Mouse (Mus musculus) stomach, embryonic 16.5 days (tissue): ENCODE measurements around the gene Kdm1a. TPM values are rescaled to one million over a fixed set of nuclear protein-coding genes. Genes with fewer than 3 reads are reported as not detected.

Experiments
- ATAC-seq: fragments of 200-750 bp; cut with Nextera tagmentation; 2 replicates; pipeline ENCODE4 v1.8.0; 2017; ENCODE audit warnings: moderate number of reproducible peaks, moderate TSS enrichment; ENCODE audit not compliant: insufficient read depth, low FRiP score
- H3K27ac ChIP-seq: fragments of 300-500 bp; sonication (generic); 2 replicates; pipeline ENCODE4 v1.5.1; 2014; ENCODE audit warnings: low read length
- H3K27me3 ChIP-seq: fragments of 300-500 bp; sonication (generic); 2 replicates; pipeline ENCODE4 v1.6.1; 2014; ENCODE audit warnings: low read length, control low read depth, mixed read lengths; ENCODE audit not compliant: control insufficient read depth, insufficient read depth
- H3K36me3 ChIP-seq: fragments of 300-500 bp; sonication (generic); 2 replicates; pipeline ENCODE4 v1.6.1; 2014; ENCODE audit warnings: low read length; ENCODE audit not compliant: control insufficient read depth, insufficient read depth
- H3K4me1 ChIP-seq: fragments of 300-500 bp; sonication (generic); 2 replicates; pipeline ENCODE4 v1.6.1; 2014; ENCODE audit warnings: low read length, control low read depth, mixed read lengths; ENCODE audit not compliant: control insufficient read depth, insufficient read depth
- H3K4me2 ChIP-seq: fragments of 300-500 bp; sonication (generic); 2 replicates; pipeline ENCODE4 v1.6.1; 2014; ENCODE audit warnings: low read depth, low read length, mixed read lengths
- H3K4me3 ChIP-seq: fragments of 300-500 bp; sonication (generic); replicated peaks from 2 replicates; pipeline ENCODE4 v1.5.1; 2014; ENCODE audit warnings: mild to moderate bottlenecking, low read length
- H3K9ac ChIP-seq: fragments of 300-500 bp; sonication (generic); 2 replicates; pipeline ENCODE4 v1.6.1; 2014; ENCODE audit warnings: low read length
- H3K9me3 ChIP-seq: fragments of 300-500 bp; sonication (generic); replicated peaks from 2 replicates; pipeline ENCODE4 v1.6.1; 2016; ENCODE audit warnings: low read length, control low read depth; ENCODE audit not compliant: control insufficient read depth
- WGBS: fragments of 180-500 bp; shearing (Covaris S2); extraction: QIAGEN DNeasy Blood & Tissue Kit; methylation state at CpG from one replicate; pipeline ENCODE4 v1.1.7; 2014; 5-methylcytosine and 5-hydroxymethylcytosine counted together
- polyA plus RNA-seq: library from polyadenylated mRNA; unstranded; fragments of >200 nt; fragmentation: Nextera tagmentation; extraction: Ambion mirVana; gene quantifications from 2 replicates; pipeline ENCODE4 v1.2.1, GENCODE M21; 2015

Gene Kdm1a
- polyA plus RNA-seq, 1 experiment from 2014 or later, result 18.9 TPM

- ATAC-seq, result peak; percentile 27; the same call in 1 of the 2 replicates
- Histone ChIP-seq H3K4me1 (peaks cover 11% of the 10 kb centered on the region; the same call in 1 of the 2 replicates), H3K4me3 (peak overlapping the region; percentile 57), H3K36me3 (no peaks in the 10 kb centered on the region), H3K4me2 (peak overlapping the region; percentile 95), H3K9me3 (no peaks in the 10 kb centered on the region), H3K9ac (peak overlapping the region; percentile 73), H3K27ac (no peak overlapping the region), H3K27me3 (peaks cover 15% of the 10 kb centered on the region)
- WGBS, result 1% methylated on average over 75 of the region's 76 CpGs
Observed at GRCm38 (mm10) chr4:136637563-136638229, 35.2 kb upstream of the Kdm1a start.

GRCm38 (mm10) chr4:136636983-136637562 is 34.5 kb upstream of the Kdm1a start:
- Histone ChIP-seq H3K36me3 (no peaks in the 10 kb centered on the region), H3K4me3 (peak overlapping the region; percentile 57), H3K9me3 (no peaks in the 10 kb centered on the region), H3K27me3 (peaks cover 15% of the 10 kb centered on the region), H3K4me1 (peaks cover 11% of the 10 kb centered on the region; the same call in 1 of the 2 replicates), H3K4me2 (peak overlapping the region; percentile 95), H3K27ac (no peak overlapping the region), H3K9ac (peak overlapping the region; percentile 73)
- 14% methylated on average over 37 of the region's 37 CpGs for WGBS
- peak; percentile 8; the same call in 1 of the 2 replicates for ATAC-seq

GRCm38 (mm10) chr4:136636511-136636910 is 34.0 kb upstream of the Kdm1a start:
- 58% methylated on average over 5 of the region's 5 CpGs for WGBS
- Histone ChIP-seq H3K4me3 (no peak overlapping the region), H3K9ac (no peak overlapping the region)

GRCm38 (mm10) chr4:136635995-136636394 is 33.5 kb upstream of the Kdm1a start:
- ATAC-seq, result no peak

More at GRCm38 (mm10) chr4:136636511-136636910, 34.0 kb upstream of the Kdm1a start:
- Histone ChIP-seq H3K4me1 (peaks cover 11% of the 10 kb centered on the region; the same call in 1 of the 2 replicates), H3K27me3 (peaks cover 15% of the 10 kb centered on the region), H3K9me3 (no peaks in the 10 kb centered on the region), H3K4me2 (no peak overlapping the region), H3K36me3 (no peaks in the 10 kb centered on the region), H3K27ac (no peak overlapping the region)
- no peak for ATAC-seq

GRCm38 (mm10) chr4:136631237-136631994 is 28.9 kb upstream of the Kdm1a start:
- whole genome bisulfite sequencing, result 69% methylated on average over 11 of the region's 11 CpGs
- H3K4me3 ChIP-seq, result no peak overlapping the region
- no peaks in the 10 kb centered on the region for H3K27me3 ChIP-seq
- H3K4me1 ChIP-seq, result no peaks in the 10 kb centered on the region
- no peak overlapping the region for H3K4me2 ChIP-seq
- no peak for ATAC-seq
- H3K27ac ChIP-seq, result no peak overlapping the region
- no peaks in the 10 kb centered on the region for H3K9me3 ChIP-seq
- H3K36me3 ChIP-seq, result no peaks in the 10 kb centered on the region
- no peak overlapping the region for H3K9ac ChIP-seq

More at GRCm38 (mm10) chr4:136635995-136636394, 33.5 kb upstream of the Kdm1a start:
- Histone ChIP-seq H3K27me3 (peaks cover 15% of the 10 kb centered on the region), H3K36me3 (no peaks in the 10 kb centered on the region), H3K9ac (no peak overlapping the region), H3K4me1 (peaks cover 11% of the 10 kb centered on the region; the same call in 1 of the 2 replicates), H3K9me3 (no peaks in the 10 kb centered on the region), H3K4me3 (no peak overlapping the region), H3K27ac (no peak overlapping the region), H3K4me2 (no peak overlapping the region)

- no peak overlapping the region for H3K9ac ChIP-seq
- H3K27ac ChIP-seq, result no peak overlapping the region
- no peaks in the 10 kb centered on the region for H3K4me1 ChIP-seq
- H3K27me3 ChIP-seq, result no peaks in the 10 kb centered on the region
- H3K4me3 ChIP-seq, result no peak overlapping the region
- ATAC-seq, result no peak
- H3K9me3 ChIP-seq, result no peaks in the 10 kb centered on the region
- H3K4me2 ChIP-seq, result no peak overlapping the region
- 68% methylated on average over 6 of the region's 6 CpGs for WGBS
- H3K36me3 ChIP-seq, result no peaks in the 10 kb centered on the region
Observed at GRCm38 (mm10) chr4:136626590-136626989, 24.1 kb upstream of the Kdm1a start.

- Histone ChIP-seq H3K4me1 (no peaks in the 10 kb centered on the region), H3K27me3 (no peaks in the 10 kb centered on the region), H3K27ac (no peak within 1 kb of the TSS), H3K4me2 (no peak within 1 kb of the TSS), H3K9ac (no peak within 1 kb of the TSS), H3K4me3 (no peak within 1 kb of the TSS), H3K36me3 (no peaks in the 10 kb centered on the region), H3K9me3 (no peaks in the 10 kb centered on the region)
- ATAC-seq, result no peak
- WGBS, result 49% methylated on average over 6 of the region's 6 CpGs
Observed at GRCm38 (mm10) chr4:136622388-136622787, 19.9 kb upstream of the Kdm1a start, which contains the start of gene Lactbl1. TSS of gene Lactbl1 (plus strand) at chr4:136622621.

DNA sequence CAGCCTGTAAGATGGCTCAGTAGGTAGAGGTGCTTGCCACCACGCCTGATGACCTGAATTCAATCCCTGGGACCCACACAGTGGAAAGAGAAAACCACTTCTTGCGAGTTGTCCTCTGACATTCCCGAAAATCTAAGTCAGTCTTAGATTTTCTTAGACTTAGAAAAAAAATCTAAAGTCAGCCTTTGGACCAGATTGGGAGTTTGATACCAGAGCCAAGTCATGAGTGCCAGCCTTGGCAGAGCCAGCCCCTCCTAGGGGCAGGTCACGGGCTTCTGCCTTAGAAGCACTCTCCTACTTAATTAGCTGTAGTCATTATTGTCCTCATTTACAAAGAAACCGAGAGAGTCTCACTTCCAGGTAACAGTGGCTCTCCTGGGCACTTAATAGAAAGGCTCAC is 19.4 kb upstream of the Kdm1a start:
- H3K4me3 ChIP-seq, result no peak overlapping the region
- 67% methylated on average over 5 of the region's 5 CpGs for WGBS
- H3K4me1 ChIP-seq, result no peaks in the 10 kb centered on the region
- H3K27ac ChIP-seq, result no peak overlapping the region
- no peak overlapping the region for H3K4me2 ChIP-seq
- no peaks in the 10 kb centered on the region for H3K27me3 ChIP-seq
- no peaks in the 10 kb centered on the region for H3K9me3 ChIP-seq
- no peak for ATAC-seq
- H3K36me3 ChIP-seq, result no peaks in the 10 kb centered on the region
- no peak overlapping the region for H3K9ac ChIP-seq

- Histone ChIP-seq H3K4me3 (no peak overlapping the region), H3K9me3 (no peaks in the 10 kb centered on the region), H3K27me3 (no peaks in the 10 kb centered on the region), H3K4me2 (no peak overlapping the region), H3K9ac (no peak overlapping the region), H3K36me3 (no peaks in the 10 kb centered on the region), H3K27ac (no peak overlapping the region), H3K4me1 (no peaks in the 10 kb centered on the region)
- ATAC-seq, result peak; percentile 5; the same call in 1 of the 2 replicates
- WGBS, result 0% methylated on average over 1 of the region's 1 CpGs
Observed at GRCm38 (mm10) chr4:136621336-136621735, 18.8 kb upstream of the Kdm1a start.
